8 mouse cellular contexts compared by ENCODE assay signal in the genomic region with DNA sequence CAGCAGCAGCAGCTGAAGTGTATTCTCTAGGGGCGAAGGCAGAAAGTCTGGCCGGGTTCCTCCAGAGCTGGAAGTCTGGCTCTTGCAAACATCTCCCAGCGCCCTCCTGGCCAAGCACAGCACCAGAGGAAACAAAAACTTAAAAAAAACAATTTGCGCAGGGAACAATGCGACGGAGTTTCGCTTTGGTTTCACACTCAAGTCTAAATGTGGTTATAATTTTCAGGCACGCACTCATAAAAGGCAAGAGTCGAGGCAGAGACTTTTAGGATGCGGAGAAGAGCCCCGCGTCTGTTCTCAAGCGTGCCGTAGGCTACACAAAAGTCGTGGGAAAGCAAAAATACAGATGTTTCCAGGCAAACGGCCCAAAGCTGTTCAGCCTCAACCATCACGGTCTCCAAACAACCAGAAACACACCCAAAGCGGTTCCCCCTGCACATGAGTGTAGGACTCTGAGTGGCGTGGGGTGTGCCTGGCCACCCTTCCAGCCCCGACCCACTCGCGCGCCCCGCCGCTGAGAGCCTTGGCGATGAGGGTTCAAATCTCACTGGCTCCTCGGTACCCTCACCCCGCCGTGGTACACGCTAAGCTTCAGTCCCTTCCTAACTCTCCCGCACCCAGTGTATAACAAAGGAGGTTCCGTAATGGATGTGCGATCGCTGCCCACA. TPM values are rescaled to one million over a fixed set of nuclear protein-coding genes. Genes with fewer than 3 reads are reported as not detected.
DNase-seq lines count a peak whose midpoint lies in the region; ATAC-seq and TF ChIP-seq lines count a peak whose summit lies in the region.

No protein-coding gene starts in this region.

- peaks cover 17% of the 10 kb centered on the region for H3K4me1 ChIP-seq in hindbrain, embryonic 16.5 days (ENCODE audit: control insufficient read depth, insufficient read depth, low read depth, low read length)
- no peaks in the 10 kb centered on the region; the same call in 1 of the 2 replicates for H3K4me1 ChIP-seq in liver, embryonic 11.5 days (replicated peaks; ENCODE audit: control insufficient read depth, insufficient read depth, low read length)
- H3K4me1 ChIP-seq in neural tube, embryonic 11.5 days (ENCODE audit: control insufficient read depth, insufficient read depth, low read length) = peaks cover 16% of the 10 kb centered on the region

- H3K4me3 ChIP-seq in hindbrain, embryonic 16.5 days (ENCODE audit: low read length) = peak overlapping the region; percentile 70
- peak overlapping the region; percentile 60 for H3K4me3 ChIP-seq in liver, embryonic 11.5 days (ENCODE audit: low read depth, low read length)
- H3K4me3 ChIP-seq in neural tube, embryonic 11.5 days (ENCODE audit: low read depth, low read length) = peak overlapping the region; percentile 70

- DNase-seq in R1 (ENCODE audit: low read depth, low spot score) = peak; percentile 69
- DNase-seq in brain, embryonic 14.5 days (ENCODE audit: low read depth) = peak; percentile 39
- peak; percentile 57 for DNase-seq in gastrocnemius, postnatal 10 days
- no peak for DNase-seq in liver, embryonic 11.5 days (ENCODE audit: low spot score)
- peak; percentile 46 for DNase-seq in neural tube, embryonic 11.5 days (ENCODE audit: low spot score)
- DNase-seq in layer of hippocampus, postnatal 14 days (ENCODE audit: low spot score in 2 of 2) = no peak

- TF ChIP-seq CTCF in brain, embryonic 14.5 days (IDR thresholded peaks at IDR 0.05; ENCODE audit: borderline replicate concordance, extremely low read depth, insufficient read depth, insufficient read length) = no peak

- peaks cover 20% of the 10 kb centered on the region for H3K27me3 ChIP-seq in hindbrain, embryonic 16.5 days (replicated peaks; ENCODE audit: control insufficient read depth, insufficient read depth, low read length)
- peaks cover 54% of the 10 kb centered on the region for H3K27me3 ChIP-seq in liver, embryonic 11.5 days (replicated peaks; ENCODE audit: control insufficient read depth, insufficient read depth, low read length)
- peaks cover 30% of the 10 kb centered on the region for H3K27me3 ChIP-seq in neural tube, embryonic 11.5 days (ENCODE audit: control insufficient read depth, insufficient read depth, low read length)

- 2% methylated on average over 34 of the region's 34 CpGs for WGBS in hindbrain, embryonic 16.5 days
- WGBS in liver, embryonic 11.5 days = 4% methylated on average over 34 of the region's 34 CpGs
- 1% methylated on average over 34 of the region's 34 CpGs for WGBS in neural tube, embryonic 11.5 days

- no peaks in the 10 kb centered on the region for H3K36me3 ChIP-seq in hindbrain, embryonic 16.5 days (ENCODE audit: control insufficient read depth, insufficient read depth, low read length)
- H3K36me3 ChIP-seq in liver, embryonic 11.5 days (ENCODE audit: control insufficient read depth, insufficient read depth, low read length) = no peaks in the 10 kb centered on the region
- no peaks in the 10 kb centered on the region for H3K36me3 ChIP-seq in neural tube, embryonic 11.5 days (ENCODE audit: control insufficient read depth, insufficient read depth, low read length)

- H3K27ac ChIP-seq in hindbrain, embryonic 16.5 days (ENCODE audit: low read depth, low read length) = peak overlapping the region; percentile 65; the same call in 1 of the 2 replicates
- no peak overlapping the region for H3K27ac ChIP-seq in liver, embryonic 11.5 days (ENCODE audit: low read depth, low read length)
- H3K27ac ChIP-seq in neural tube, embryonic 11.5 days (ENCODE audit: low read depth, low read length) = peak overlapping the region; percentile 45; the same call in 1 of the 2 replicates

- peak overlapping the region; percentile 76 for H3K9ac ChIP-seq in hindbrain, embryonic 16.5 days (ENCODE audit: low read depth, low read length)
- H3K9ac ChIP-seq in liver, embryonic 11.5 days (ENCODE audit: low read depth, low read length) = peak overlapping the region; percentile 48
- H3K9ac ChIP-seq in neural tube, embryonic 11.5 days (ENCODE audit: low read length) = peak overlapping the region; percentile 68

- peak overlapping the region; percentile 87 for H3K4me2 ChIP-seq in hindbrain, embryonic 16.5 days (ENCODE audit: low read length)
- peak overlapping the region; percentile 72 for H3K4me2 ChIP-seq in liver, embryonic 11.5 days
- H3K4me2 ChIP-seq in neural tube, embryonic 11.5 days (ENCODE audit: low read depth) = peak overlapping the region; percentile 89

- ATAC-seq in hindbrain, embryonic 16.5 days = peak; percentile 46
- ATAC-seq in liver, embryonic 11.5 days (replicated peaks; ENCODE audit: low FRiP score) = no peak
- ATAC-seq in neural tube, embryonic 11.5 days (ENCODE audit: insufficient read depth, low FRiP score, low TSS enrichment) = 0 out of 2 replicates have a peak, but pooled peaks have one; percentile 21
- no peak for ATAC-seq in CD4-positive, CD25-positive, alpha-beta regulatory T cell, adult 4 months

- no peaks in the 10 kb centered on the region for H3K9me3 ChIP-seq in hindbrain, embryonic 16.5 days (ENCODE audit: control insufficient read depth, low read length)
- no peaks in the 10 kb centered on the region for H3K9me3 ChIP-seq in liver, embryonic 11.5 days (ENCODE audit: control insufficient read depth, low read length)
- H3K9me3 ChIP-seq in neural tube, embryonic 11.5 days (ENCODE audit: control insufficient read depth, low read length) = no peaks in the 10 kb centered on the region

- no peak for TF ChIP-seq POLR2A in brain, embryonic 14.5 days (IDR thresholded peaks at IDR 0.05; ENCODE audit: borderline replicate concordance, extremely low read depth, insufficient read depth, insufficient read length, poor library complexity, severe bottlenecking)

RNA-seq across cellular contexts. Expression of gene Col4a2, which starts 0.8 kb away (rescaled TPM):
- 38.2 and 77.1 TPM in 2 replicates for polyA plus RNA-seq in brain, embryonic 14.5 days (2012; rRNA removed)
- 100 to 1,000 TPM; 340 to 382 TPM for total RNA-seq in gastrocnemius, postnatal 10 days (2021)
- polyA plus RNA-seq in hindbrain, embryonic 16.5 days (2015; fragmentation: Nextera tagmentation; extraction: Ambion mirVana) = 28.9 and 42.5 TPM in 2 replicates
- polyA plus RNA-seq in liver, embryonic 11.5 days (2014; fragmentation: Nextera tagmentation; extraction: Ambion mirVana) = 12.2 and 13.1 TPM in 2 replicates
- 34.9 and 36.2 TPM in 2 replicates for polyA plus RNA-seq in neural tube, embryonic 11.5 days (2014; fragmentation: Nextera tagmentation; extraction: Ambion mirVana)
- not detected for polyA plus RNA-seq in CD4-positive, CD25-positive, alpha-beta regulatory T cell, adult 4 months (2017; shearing (Covaris generic))
- total RNA-seq in layer of hippocampus, postnatal 14 days (2021) = 10 to 100 TPM; 78.5 to 78.8 TPM

RNA-seq across cellular contexts. Expression of gene Col4a1, which starts 0.8 kb away (rescaled TPM):
- 117 and 191 TPM in 2 replicates for polyA plus RNA-seq in brain, embryonic 14.5 days (2012; rRNA removed)
- 100 to 1,000 TPM; 741 to 775 TPM for total RNA-seq in gastrocnemius, postnatal 10 days (2021)
- polyA plus RNA-seq in hindbrain, embryonic 16.5 days (2015; fragmentation: Nextera tagmentation; extraction: Ambion mirVana) = 68.6 and 105 TPM in 2 replicates
- 40.8 and 45.7 TPM in 2 replicates for polyA plus RNA-seq in liver, embryonic 11.5 days (2014; fragmentation: Nextera tagmentation; extraction: Ambion mirVana)
- polyA plus RNA-seq in neural tube, embryonic 11.5 days (2014; fragmentation: Nextera tagmentation; extraction: Ambion mirVana) = 125 and 130 TPM in 2 replicates
- polyA plus RNA-seq in CD4-positive, CD25-positive, alpha-beta regulatory T cell, adult 4 months (2017; shearing (Covaris generic)) = under 1 TPM in 1 of 2 experiments, not detected in 1; 0.22 TPM
- 100 to 1,000 TPM; 108 to 117 TPM for total RNA-seq in layer of hippocampus, postnatal 14 days (2021)

Comparison
In these comparisons a context has a peak if more than half of its experiments do, and no peak if none do; other contexts are left out.
1. DNase-seq: peak in R1 (single experiment), brain, embryonic 14.5 days (single experiment), gastrocnemius, postnatal 10 days (single experiment) and neural tube, embryonic 11.5 days (single experiment); none in liver, embryonic 11.5 days (single experiment) and layer of hippocampus, postnatal 14 days (0 of 2).
2. ATAC-seq: peak in hindbrain, embryonic 16.5 days (single experiment) and neural tube, embryonic 11.5 days (single experiment); none in liver, embryonic 11.5 days (single experiment) and CD4-positive, CD25-positive, alpha-beta regulatory T cell, adult 4 months (single experiment).
3. RNA of gene Col4a2, which starts 0.8 kb away (polyA plus RNA-seq): 38.2 to 77.1 TPM in brain, embryonic 14.5 days, 34.9 to 36.2 TPM in neural tube, embryonic 11.5 days, 28.9 to 42.5 TPM in hindbrain, embryonic 16.5 days and 12.2 to 13.1 TPM in liver, embryonic 11.5 days; not detected in CD4-positive, CD25-positive, alpha-beta regulatory T cell, adult 4 months; every median in the first group is over 10 times any median in the second.
4. RNA of gene Col4a1, which starts 0.8 kb away (polyA plus RNA-seq): 117 to 191 TPM in brain, embryonic 14.5 days, 125 to 130 TPM in neural tube, embryonic 11.5 days, 68.6 to 105 TPM in hindbrain, embryonic 16.5 days and 40.8 to 45.7 TPM in liver, embryonic 11.5 days; 0.22 TPM in CD4-positive, CD25-positive, alpha-beta regulatory T cell, adult 4 months; every median in the first group is over 10 times any median in the second.
5. Peak in every context shown above with its lines, with median percentiles within 50 percentile points of each other: H3K4me2 ChIP-seq, H3K4me3 ChIP-seq and H3K9ac ChIP-seq.